In genomic region chr2:110019656-110020055, GRCm38 (mm10) we compare ENCODE assay signal across 10 mouse cellular contexts. TPM values are rescaled to one million over a fixed set of nuclear protein-coding genes. Genes with fewer than 3 reads are reported as not detected.
A peak's percentile ranks its signal among the peaks of the same experiment; 100 is the strongest.
DNase-seq lines count a peak whose midpoint lies in the region; ATAC-seq and TF ChIP-seq lines count a peak whose summit lies in the region.
"Had no signal": no experiment of that assay in that cellular context is flagged by ENCODE, and none has a peak within 500 bp of the region (broad histone marks: within the 10 kb centered on the region; RNA-seq: fewer than 3 reads in every experiment).

No protein-coding gene starts in this region.

- 72% methylated on average over 4 of the region's 4 CpGs for WGBS in kidney, postnatal 0 days
- WGBS in kidney, adult 2 months: 71% methylated on average over 4 of the region's 4 CpGs
- WGBS in forebrain, embryonic 15.5 days: 63% methylated on average over 4 of the region's 4 CpGs
- 80% methylated on average over 4 of the region's 4 CpGs for WGBS in hindbrain, embryonic 16.5 days

- no peak for TF ChIP-seq POLR2A in kidney, adult 2 months (IDR thresholded peaks at IDR 0.05; ENCODE audit: low read depth, low read length)
- TF ChIP-seq POLR2A in myocyte (IDR thresholded peaks at IDR 0.05; ENCODE audit: insufficient read length, low read depth): no peak

- no peak for ATAC-seq in kidney, postnatal 0 days (replicated peaks; ENCODE audit: low FRiP score, low read depth)
- ATAC-seq in forebrain, embryonic 15.5 days (replicated peaks): no peak
- ATAC-seq in hindbrain, embryonic 16.5 days: no peak

- H3K9ac ChIP-seq in kidney, postnatal 0 days (ENCODE audit: low read depth, low read length): no peak overlapping the region
- H3K9ac ChIP-seq in forebrain, embryonic 15.5 days (replicated peaks): 0 out of 2 replicates have a peak overlapping the region, but pooled peaks have one; percentile 13
- 0 out of 2 replicates have a peak overlapping the region, but pooled peaks have one; percentile 22 for H3K9ac ChIP-seq in hindbrain, embryonic 16.5 days (ENCODE audit: low read depth, low read length)

- H3K4me1 ChIP-seq in kidney, postnatal 0 days (replicated peaks; ENCODE audit: insufficient read depth, low read length): no peaks in the 10 kb centered on the region
- peaks cover 3% of the 10 kb centered on the region; the same call in 1 of the 2 replicates for H3K4me1 ChIP-seq in kidney, adult 2 months (ENCODE audit: control insufficient read depth, insufficient read depth, low read length)
- H3K4me1 ChIP-seq in forebrain, embryonic 15.5 days: peaks cover 32% of the 10 kb centered on the region
- peaks cover 20% of the 10 kb centered on the region for H3K4me1 ChIP-seq in hindbrain, embryonic 16.5 days (ENCODE audit: control insufficient read depth, insufficient read depth, low read depth, low read length)

- no peaks in the 10 kb centered on the region for H3K36me3 ChIP-seq in kidney, postnatal 0 days (ENCODE audit: insufficient read depth, low read length)
- H3K36me3 ChIP-seq in kidney, adult 2 months (ENCODE audit: control insufficient read depth, insufficient read depth, low read length): no peaks in the 10 kb centered on the region
- H3K36me3 ChIP-seq in forebrain, embryonic 15.5 days: peaks cover 10% of the 10 kb centered on the region
- peaks cover 6% of the 10 kb centered on the region for H3K36me3 ChIP-seq in hindbrain, embryonic 16.5 days (ENCODE audit: control insufficient read depth, insufficient read depth, low read length)
- no peaks in the 10 kb centered on the region for H3K36me3 ChIP-seq in myocyte (ENCODE audit: control insufficient read depth, insufficient read depth)

- no peaks in the 10 kb centered on the region for H3K9me3 ChIP-seq in kidney, postnatal 0 days (replicated peaks; ENCODE audit: low read length)
- H3K9me3 ChIP-seq in forebrain, embryonic 15.5 days: no peaks in the 10 kb centered on the region
- H3K9me3 ChIP-seq in hindbrain, embryonic 16.5 days (ENCODE audit: control insufficient read depth, low read length): no peaks in the 10 kb centered on the region
- H3K9me3 ChIP-seq: G1E; megakaryocyte, embryonic 14.5 days had no signal

- TF ChIP-seq CTCF in kidney, postnatal 0 days (IDR thresholded peaks at IDR 0.05; ENCODE audit: low read depth): no peak
- TF ChIP-seq CTCF in kidney, adult 2 months (conservative IDR thresholded peaks at IDR 0.05; ENCODE audit: insufficient read depth, insufficient read length, low read depth, low read length): no peak

- H3K79me2 ChIP-seq in myocyte (ENCODE audit: control insufficient read depth, insufficient read depth): peaks cover 30% of the 10 kb centered on the region

- H3K27ac ChIP-seq in kidney, postnatal 0 days: no peak overlapping the region
- H3K27ac ChIP-seq in kidney, adult 2 months (ENCODE audit: insufficient read depth, low read depth, low read length): no peak overlapping the region; the same call in 1 of the 2 replicates
- H3K27ac ChIP-seq in forebrain, embryonic 15.5 days (replicated peaks): no peak overlapping the region
- no peak overlapping the region for H3K27ac ChIP-seq in hindbrain, embryonic 16.5 days (ENCODE audit: low read depth, low read length)

- H3K4me2 ChIP-seq in kidney, postnatal 0 days (ENCODE audit: low read length): peak overlapping the region; percentile 83; the same call in 1 of the 2 replicates
- no peak overlapping the region for H3K4me2 ChIP-seq in forebrain, embryonic 15.5 days (replicated peaks)
- peak overlapping the region; percentile 13 for H3K4me2 ChIP-seq in hindbrain, embryonic 16.5 days (ENCODE audit: low read length)
- peak overlapping the region; percentile 99 for H3K4me2 ChIP-seq in myocyte (ENCODE audit: low read depth)

- no peaks in the 10 kb centered on the region for H3K27me3 ChIP-seq in kidney, postnatal 0 days (ENCODE audit: insufficient read depth, low read length)
- no peaks in the 10 kb centered on the region for H3K27me3 ChIP-seq in kidney, adult 2 months (replicated peaks; ENCODE audit: control insufficient read depth, insufficient read depth, low read length)
- no peaks in the 10 kb centered on the region for H3K27me3 ChIP-seq in forebrain, embryonic 15.5 days
- no peaks in the 10 kb centered on the region for H3K27me3 ChIP-seq in hindbrain, embryonic 16.5 days (replicated peaks; ENCODE audit: control insufficient read depth, insufficient read depth, low read length)
- H3K27me3 ChIP-seq in myocyte (ENCODE audit: control insufficient read depth, insufficient read depth, insufficient read length): no peaks in the 10 kb centered on the region
- H3K27me3 ChIP-seq: megakaryocyte, embryonic 14.5 days had no signal

- no peak for DNase-seq in kidney, postnatal 0 days (ENCODE audit: low spot score)
- DNase-seq in kidney, adult 2 months: no peak
- no peak for DNase-seq in spleen, postnatal 10 days (ENCODE audit: low spot score in 2 of 2)
- DNase-seq in lung, postnatal 14 days: no peak
- DNase-seq: right cerebral cortex, postnatal 25 days had no signal

- H3ac ChIP-seq in myocyte (ENCODE audit: control insufficient read depth, insufficient read length): no peak overlapping the region

- no peak overlapping the region for H3K4me3 ChIP-seq in kidney, postnatal 0 days (replicated peaks; ENCODE audit: low read depth, low read length)
- H3K4me3 ChIP-seq in kidney, adult 2 months (ENCODE audit: insufficient read depth, low read depth, low read length): no peak overlapping the region
- H3K4me3 ChIP-seq in forebrain, embryonic 15.5 days: no peak overlapping the region
- H3K4me3 ChIP-seq in hindbrain, embryonic 16.5 days (ENCODE audit: low read length): no peak overlapping the region
- no peak overlapping the region for H3K4me3 ChIP-seq in myocyte
- H3K4me3 ChIP-seq: megakaryocyte, embryonic 14.5 days had no signal

TF ChIP-seq in myocyte, 11 proteins besides CTCF, POLR2A, EP300 and RAD21:
- TF ChIP-seq TCF12 (IDR thresholded peaks at IDR 0.05; ENCODE audit: insufficient read depth, poor library complexity, severe bottlenecking) (no peak), REST (IDR thresholded peaks at IDR 0.05; ENCODE audit: insufficient read depth, insufficient read length) (no peak), SRF (IDR thresholded peaks at IDR 0.05; ENCODE audit: control insufficient read depth, insufficient read length, low read depth) (no peak), MYOD1 (IDR thresholded peaks at IDR 0.05; ENCODE audit: control insufficient read depth in 1 of 3, insufficient read length in 2 of 3, low read depth in 2 of 3) (no peak), TCF3 (IDR thresholded peaks at IDR 0.05; ENCODE audit: insufficient read length, low read depth) (no peak), E2F4 (IDR thresholded peaks at IDR 0.05; ENCODE audit: insufficient read depth) (no peak), MYOG (IDR thresholded peaks at IDR 0.05; ENCODE audit: control insufficient read depth in 1 of 3, insufficient read depth in 1 of 3, insufficient read length in 2 of 3, low read depth in 2 of 3) (no peak), MAX (IDR thresholded peaks at IDR 0.05; ENCODE audit: low read depth) (no peak), CEBPB (IDR thresholded peaks at IDR 0.05; ENCODE audit: insufficient read depth, poor library complexity, severe bottlenecking) (no peak), POLR2AphosphoS2 (IDR thresholded peaks at IDR 0.05; ENCODE audit: insufficient read length, low read depth) (no peak), USF1 (IDR thresholded peaks at IDR 0.05; ENCODE audit: low read depth) (no peak)

RNA-seq across cellular contexts. Expression of gene Ccdc34, which starts 2.0 kb away (rescaled TPM):
- polyA plus RNA-seq in kidney, postnatal 0 days (2015; fragmentation: Nextera tagmentation; extraction: Ambion mirVana): 42.7 and 45.1 TPM in 2 replicates
- polyA plus RNA-seq in kidney, adult 2 months (2012; rRNA removed): 4.2 and 4.6 TPM in 2 replicates
- polyA plus RNA-seq in forebrain, embryonic 15.5 days (2015; fragmentation: Nextera tagmentation; extraction: Ambion mirVana): 34.3 and 36.8 TPM in 2 replicates
- polyA plus RNA-seq in hindbrain, embryonic 16.5 days (2015; fragmentation: Nextera tagmentation; extraction: Ambion mirVana): 26.0 and 27.7 TPM in 2 replicates
- polyA plus RNA-seq in myocyte (2012; fragmentation: generic; extraction: Trizol): 11.0 TPM
